Mouse (Mus musculus) embryo, embryonic 11 days (tissue): ENCODE data around the gene Zdhhc7.

Source experiments
- DNase-seq: peaks from one replicate; pipeline ENCODE4 v3.0.0-alpha.2; 2015

The Zdhhc7 gene

GRCm38 (mm10) chr8:120066226-120066625, 35.1 kb downstream of the Zdhhc7 start:
- no peak for DNase-seq

DNA sequence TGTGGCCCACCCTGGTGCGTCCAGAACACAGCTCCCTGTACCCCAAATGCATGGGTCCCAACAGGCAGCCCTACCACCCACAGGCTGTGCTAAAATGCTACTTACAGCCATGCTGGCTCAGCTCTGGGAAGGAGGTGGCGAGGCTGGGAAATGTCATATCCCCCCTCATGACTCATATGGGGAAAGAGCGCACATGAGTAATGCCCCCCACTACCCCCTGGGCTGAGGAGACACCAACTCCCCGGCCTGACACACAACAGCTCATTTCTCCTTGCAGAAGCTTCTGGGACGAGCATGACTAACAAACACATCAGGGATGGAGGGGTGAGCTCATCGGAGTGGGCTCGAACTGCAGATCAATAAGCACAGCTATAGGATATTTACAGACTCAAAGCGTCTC, 35.7 kb downstream of the Zdhhc7 start:
- no peak for DNase-seq

GRCm38 (mm10) chr8:120063326-120063725, 38.0 kb downstream of the Zdhhc7 start:
- DNase-seq = no peak

DNA sequence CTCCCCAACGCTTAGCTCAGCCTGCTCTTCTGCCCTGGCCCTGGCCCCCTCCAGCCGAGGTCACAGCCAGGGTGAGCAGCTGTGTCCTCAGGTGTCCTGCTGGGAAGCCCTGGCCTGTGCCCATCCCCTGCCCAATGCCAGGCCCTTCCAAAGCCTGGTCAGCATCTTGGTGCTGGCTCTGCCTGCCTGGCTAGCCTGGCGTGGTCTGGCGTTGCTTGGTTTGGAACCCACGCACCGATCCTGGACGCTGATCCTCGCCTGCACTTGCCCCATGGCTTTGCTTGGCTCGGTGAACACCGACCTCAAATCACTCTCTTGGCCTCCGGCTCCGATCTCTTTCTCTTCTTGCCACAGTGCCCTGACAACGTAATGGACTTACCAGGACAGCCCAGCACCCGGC, 38.5 kb downstream of the Zdhhc7 start:
- no peak for DNase-seq

DNA sequence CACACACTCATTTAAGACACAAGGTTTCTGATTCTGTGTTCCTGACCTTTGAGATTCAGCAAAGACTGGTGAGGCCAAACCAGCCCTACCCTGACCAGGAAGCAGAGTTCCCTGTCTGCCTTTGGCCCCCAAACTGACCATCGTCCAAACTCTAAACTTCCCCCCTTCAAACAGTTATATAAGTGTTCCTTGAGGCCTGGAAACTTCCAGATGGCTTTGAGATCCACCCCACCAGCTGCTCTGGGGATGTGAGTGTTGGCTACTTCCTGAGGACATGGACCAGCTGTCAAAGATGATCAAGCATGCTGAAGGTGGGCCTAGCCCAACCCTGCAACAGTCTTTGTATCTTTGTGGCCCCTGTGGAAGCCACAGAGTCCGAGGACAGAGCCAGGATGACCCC, 44.2 kb downstream of the Zdhhc7 start:
- no peak for DNase-seq

- DNase-seq = no peak
Observed at GRCm38 (mm10) chr8:120054833-120055232, 46.4 kb downstream of the Zdhhc7 start.

DNA sequence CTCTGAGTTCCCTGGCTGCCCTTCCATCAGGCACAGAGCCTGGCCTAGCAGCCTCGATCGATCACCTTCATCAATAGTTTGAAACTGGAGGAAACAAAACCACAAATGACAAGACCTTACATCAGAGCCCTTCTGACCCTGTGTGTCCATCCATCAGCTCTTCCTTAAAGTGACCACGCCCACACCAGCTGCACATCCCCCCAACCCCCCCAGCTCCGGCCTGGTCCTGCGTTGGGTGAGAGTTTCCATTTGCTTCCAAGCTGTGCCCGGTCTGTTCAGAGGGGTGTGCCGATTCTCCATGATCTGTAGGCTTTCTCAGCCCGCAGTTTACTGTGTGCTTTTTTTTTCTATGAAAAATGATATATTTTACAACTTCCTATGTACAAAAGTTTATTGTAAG, 49.0 kb downstream of the Zdhhc7 start:
- no peak for DNase-seq

DNA sequence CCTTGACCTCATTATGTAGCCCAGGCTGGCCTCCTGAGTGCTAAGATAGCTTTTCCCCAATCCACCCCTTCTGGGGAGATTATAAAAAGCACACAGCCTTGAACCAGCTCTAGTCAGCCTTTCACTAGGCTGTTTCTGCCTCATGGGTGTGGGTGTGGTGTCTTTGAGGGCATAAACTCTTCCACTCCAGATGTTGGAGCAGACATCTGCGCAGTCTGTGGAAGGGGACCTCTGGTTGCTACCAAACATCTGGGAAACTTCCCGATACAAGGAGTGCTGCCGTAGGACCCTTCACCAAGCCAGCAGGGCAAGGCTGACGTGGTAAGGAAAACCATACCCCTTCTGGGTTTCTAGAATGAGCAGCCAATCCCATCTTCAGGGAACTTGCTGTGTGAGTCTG, 49.4 kb downstream of the Zdhhc7 start:
- no peak for DNase-seq

- no peak for DNase-seq
Observed at GRCm38 (mm10) chr8:120051006-120051405, 50.3 kb downstream of the Zdhhc7 start.

DNA sequence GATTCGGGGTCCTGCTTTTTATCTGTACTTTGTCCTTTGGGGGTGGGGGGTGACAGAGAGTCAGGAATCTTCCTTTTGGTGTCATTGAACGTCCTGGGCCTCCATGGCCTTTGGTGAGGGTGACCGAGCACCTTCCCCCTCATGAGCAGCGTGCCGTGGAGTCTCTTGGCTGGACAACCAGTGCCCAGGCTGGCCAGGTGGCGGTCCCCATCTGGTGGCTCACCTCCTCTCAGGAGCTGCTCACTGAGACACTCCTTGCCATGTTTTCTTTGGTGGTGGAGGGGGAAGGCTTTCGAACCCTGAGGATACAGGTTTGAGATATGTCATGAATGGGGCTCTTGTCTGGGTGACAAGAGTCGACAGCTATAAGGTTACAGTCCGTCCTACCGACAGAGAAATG, 50.9 kb downstream of the Zdhhc7 start:
- DNase-seq = no peak

DNA sequence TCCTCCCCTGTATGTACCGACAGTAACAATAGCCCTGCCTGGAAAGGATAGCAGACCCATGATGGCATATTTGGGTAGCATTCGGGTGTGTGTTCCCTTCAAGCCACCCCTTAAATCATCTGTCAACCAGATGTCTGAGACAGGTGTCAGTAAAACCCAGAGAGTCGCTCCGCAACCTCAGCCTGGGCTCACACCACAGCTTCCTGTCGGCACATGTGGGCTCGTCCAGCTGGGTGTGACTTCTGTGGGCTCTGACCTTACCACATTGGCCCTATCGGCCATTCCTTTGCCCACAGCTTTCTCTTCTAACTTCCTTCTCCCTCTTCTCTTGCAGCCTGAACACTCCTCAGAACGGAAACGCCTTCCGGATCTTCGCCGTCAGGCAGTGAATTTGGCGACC, 51.3 kb downstream of the Zdhhc7 start:
- DNase-seq = no peak

- DNase-seq = peak; percentile 36
Observed at GRCm38 (mm10) chr8:120046258-120047020, 54.8 kb downstream of the Zdhhc7 start.

GRCm38 (mm10) chr8:120045471-120045870, 55.8 kb downstream of the Zdhhc7 start:
- DNase-seq = no peak

DNA sequence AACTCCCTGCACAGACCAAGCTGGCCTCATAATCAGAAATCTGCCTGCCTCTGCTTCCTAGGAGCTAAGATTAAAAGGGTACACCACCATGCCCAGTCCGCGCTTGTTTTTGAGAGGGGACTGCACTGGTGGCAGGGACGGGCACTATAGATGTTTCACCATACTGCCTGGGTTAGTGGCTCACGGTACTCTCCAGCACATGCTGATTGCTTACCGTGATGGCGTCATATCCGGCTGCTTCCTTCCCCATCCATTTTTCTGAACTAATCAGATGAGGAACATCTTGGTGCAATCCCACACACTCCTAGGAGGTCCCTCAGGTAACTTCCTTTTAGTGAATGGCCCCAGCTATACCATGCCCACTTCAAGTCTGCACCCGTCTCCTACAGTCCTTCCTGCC, 56.4 kb downstream of the Zdhhc7 start:
- DNase-seq = no peak

DNA sequence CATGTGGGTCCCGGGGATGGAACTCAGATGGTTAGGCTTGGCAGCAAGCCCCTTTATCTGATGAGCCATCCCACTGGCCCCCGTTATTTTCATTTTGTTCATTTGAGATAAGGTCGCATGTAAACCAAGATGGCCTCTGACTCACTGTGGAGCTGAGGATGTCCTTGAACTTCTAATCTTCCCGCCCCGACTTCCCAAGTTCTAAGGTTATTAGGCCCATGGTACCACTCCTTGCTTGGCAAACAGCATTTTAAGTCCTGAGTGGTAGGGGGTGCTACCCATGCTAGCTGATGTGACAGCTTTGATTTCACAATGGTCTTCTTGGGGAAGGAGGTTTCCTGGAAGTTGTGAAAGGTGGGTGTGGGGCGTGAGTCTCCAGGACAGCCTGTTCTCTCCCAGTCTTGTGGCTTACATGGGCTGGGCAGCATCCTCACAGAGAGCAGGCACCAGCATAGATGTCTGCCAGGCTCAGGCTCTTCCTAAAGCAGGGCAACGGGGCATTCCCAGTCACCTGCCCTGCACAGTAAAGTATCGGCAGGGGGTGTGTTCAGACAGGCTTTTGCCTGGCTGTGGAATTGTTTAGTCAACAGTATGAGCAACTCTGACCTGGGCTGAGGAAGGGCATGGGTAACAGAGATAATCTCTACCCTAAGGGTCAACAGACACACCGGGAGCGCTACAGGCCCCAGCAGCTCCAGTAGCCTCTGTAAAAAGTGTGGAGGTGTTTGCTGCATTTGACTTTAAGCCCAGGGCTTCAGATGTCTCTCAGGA, 58.6 kb downstream of the Zdhhc7 start:
- DNase-seq = no peak

- no peak for DNase-seq
Observed at GRCm38 (mm10) chr8:120040861-120041260, 60.4 kb downstream of the Zdhhc7 start.

- no peak for DNase-seq
Observed at GRCm38 (mm10) chr8:120039313-120039919, 61.9 kb downstream of the Zdhhc7 start.

DNA sequence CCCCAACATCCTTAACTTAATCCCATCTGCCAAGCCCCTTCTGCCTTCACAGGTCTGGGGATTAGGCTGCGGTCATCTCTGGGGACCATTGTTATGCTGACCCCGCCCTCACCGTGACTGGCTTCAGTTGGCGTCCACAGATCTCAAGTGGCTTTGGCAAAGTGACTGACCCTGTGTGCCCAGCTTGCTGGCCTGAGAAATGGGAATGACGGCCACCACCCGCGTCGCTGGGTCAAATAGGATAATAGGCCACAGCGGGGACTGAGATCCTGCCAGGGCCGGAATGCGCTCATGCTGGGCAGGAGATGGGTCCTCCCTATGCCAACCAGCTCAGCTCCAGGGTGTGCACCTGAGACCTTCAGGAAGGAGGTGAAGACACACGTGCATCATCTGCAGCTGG, 62.5 kb downstream of the Zdhhc7 start:
- no peak for DNase-seq

GRCm38 (mm10) chr8:120037611-120038010, 63.7 kb downstream of the Zdhhc7 start:
- DNase-seq = no peak

GRCm38 (mm10) chr8:120037199-120037598, 64.1 kb downstream of the Zdhhc7 start:
- DNase-seq = no peak

DNA sequence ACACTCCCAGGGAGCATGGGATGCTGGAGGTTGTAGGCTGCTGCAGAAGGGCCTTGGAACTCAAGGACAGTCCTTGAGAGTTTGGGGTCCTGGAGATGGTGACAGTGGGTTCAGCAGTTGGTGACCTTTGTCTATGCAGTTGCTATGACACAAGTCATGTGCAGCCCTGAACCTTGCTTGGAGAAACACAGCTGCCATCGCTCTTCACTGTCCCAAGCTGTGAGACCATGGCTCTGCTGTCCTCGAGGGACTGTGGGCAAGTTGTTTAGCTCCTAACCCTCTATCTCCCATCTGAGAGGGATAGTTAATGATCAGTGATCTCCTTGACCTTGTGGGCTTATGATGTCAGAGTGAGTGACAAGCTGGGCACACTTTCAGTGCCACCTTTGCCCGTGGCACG, 64.7 kb downstream of the Zdhhc7 start:
- DNase-seq = no peak

- DNase-seq = peak; percentile 48
Observed at GRCm38 (mm10) chr8:120036111-120036510, 65.2 kb downstream of the Zdhhc7 start.

DNA sequence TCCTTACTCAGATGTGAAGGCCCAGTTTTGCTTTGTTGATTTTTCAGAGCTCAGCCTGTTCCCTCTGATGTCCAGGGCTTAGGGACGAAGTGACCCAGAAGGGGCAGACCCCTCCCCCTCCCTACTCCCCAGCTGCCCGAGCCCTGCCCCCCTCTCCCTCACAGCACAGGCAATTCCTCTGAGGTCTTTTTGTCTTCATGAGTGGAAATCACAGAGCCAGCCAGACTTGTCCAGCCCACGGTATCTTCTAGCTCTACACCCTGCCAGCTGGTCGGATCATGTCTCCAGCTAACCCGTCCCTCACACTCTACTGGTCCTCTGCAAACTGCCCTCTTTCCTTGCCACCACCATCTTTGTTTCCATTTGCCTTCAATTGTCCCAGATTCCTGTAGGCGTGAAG, 66.8 kb downstream of the Zdhhc7 start:
- peak; percentile 54 for DNase-seq
